Comparison of ENCODE assay signal across 9 mouse cellular contexts in the genomic region with DNA sequence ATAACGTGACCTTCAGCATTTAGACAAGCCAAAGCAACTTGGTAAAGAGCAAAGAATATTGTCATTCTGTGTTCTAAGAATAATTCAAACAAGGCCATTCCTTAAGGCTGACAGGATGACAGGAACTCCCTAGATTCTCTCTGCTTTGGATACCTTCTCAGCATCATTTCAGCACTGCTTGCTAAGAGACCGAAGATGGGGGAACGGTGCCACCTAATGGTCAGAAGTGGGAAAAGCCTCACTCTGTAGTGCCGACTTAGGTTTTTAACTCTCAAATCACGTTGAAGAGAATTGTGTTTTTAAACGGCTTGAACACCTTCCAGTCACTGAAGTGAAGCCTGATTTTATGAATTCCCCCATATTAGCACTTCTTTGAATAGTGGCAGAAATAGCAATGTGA.
DNase-seq lines count a peak whose midpoint lies in the region; ATAC-seq lines count a peak whose summit lies in the region.
"Had no signal": no experiment of that assay in that cellular context is flagged by ENCODE, and none has a peak within 500 bp of the region (broad histone marks: within the 10 kb centered on the region; RNA-seq: fewer than 3 reads in every experiment).

No protein-coding gene starts in this region.

- ATAC-seq in kidney, embryonic 14.5 days (ENCODE audit: low FRiP score, low TSS enrichment) = peak; percentile 77; the same call in 1 of the 2 replicates

- H3K9ac ChIP-seq in kidney, embryonic 14.5 days (ENCODE audit: low read depth, low read length) = no peak overlapping the region
- H3K9ac ChIP-seq: stomach, embryonic 15.5 days had no signal

- no peaks in the 10 kb centered on the region for H3K36me3 ChIP-seq in kidney, embryonic 14.5 days (ENCODE audit: control insufficient read depth, insufficient read depth, low read length)
- H3K36me3 ChIP-seq in limb, embryonic 10.5 days = no peaks in the 10 kb centered on the region
- H3K36me3 ChIP-seq: stomach, embryonic 15.5 days had no signal

- H3K27ac ChIP-seq in kidney, embryonic 14.5 days (ENCODE audit: low read depth, low read length) = no peak overlapping the region
- no peak overlapping the region for H3K27ac ChIP-seq in limb, embryonic 10.5 days
- H3K27ac ChIP-seq: stomach, embryonic 15.5 days had no signal

- DNase-seq in 3134 (ENCODE audit: extremely low read depth, insufficient read length, low spot score) = peak; percentile 19
- peak; percentile 60 for DNase-seq in R1 (ENCODE audit: low read depth, low spot score)
- peak; percentile 86 to 90 for DNase-seq in cerebellum, postnatal 25 days
- peak; percentile 83 to 91 for DNase-seq in frontal cortex, postnatal 36 days (ENCODE audit: low spot score in 2 of 2)
- DNase-seq in limb, embryonic 10.5 days (ENCODE audit: low spot score) = peak; percentile 75
- DNase-seq in neural tube, embryonic 10.5 days (ENCODE audit: extremely low spot score, low spot score) = peak; percentile 63
- DNase-seq in thymus, postnatal 25 days = peak; percentile 11

- H3K9me3 ChIP-seq in kidney, embryonic 14.5 days (ENCODE audit: control insufficient read depth, low read length) = no peaks in the 10 kb centered on the region
- no peaks in the 10 kb centered on the region for H3K9me3 ChIP-seq in limb, embryonic 10.5 days (replicated peaks)
- H3K9me3 ChIP-seq: stomach, embryonic 15.5 days had no signal

- H3K4me1 ChIP-seq in kidney, embryonic 14.5 days (ENCODE audit: control insufficient read depth, insufficient read depth, low read length) = no peaks in the 10 kb centered on the region
- no peaks in the 10 kb centered on the region for H3K4me1 ChIP-seq in limb, embryonic 10.5 days
- H3K4me1 ChIP-seq: stomach, embryonic 15.5 days had no signal

- no peak overlapping the region for H3K4me3 ChIP-seq in kidney, embryonic 14.5 days (ENCODE audit: low read length)
- no peak overlapping the region for H3K4me3 ChIP-seq in limb, embryonic 10.5 days
- H3K4me3 ChIP-seq: stomach, embryonic 15.5 days had no signal

- 13% methylated on average over 6 of the region's 6 CpGs for WGBS in kidney, embryonic 14.5 days
- 14% methylated on average over 6 of the region's 6 CpGs for WGBS in limb, embryonic 10.5 days

- H3K4me2 ChIP-seq in kidney, embryonic 14.5 days (replicated peaks; ENCODE audit: low read depth, low read length) = no peak overlapping the region
- H3K4me2 ChIP-seq: stomach, embryonic 15.5 days had no signal

- 0 out of 2 replicates have a peak, but pooled peaks cover 3% of the 10 kb centered on the region for H3K27me3 ChIP-seq in kidney, embryonic 14.5 days (ENCODE audit: control insufficient read depth, insufficient read depth, low read length)
- H3K27me3 ChIP-seq in limb, embryonic 10.5 days (ENCODE audit: low read depth, poor library complexity, severe bottlenecking) = peaks cover 11% of the 10 kb centered on the region; the same call in 1 of the 2 replicates
- H3K27me3 ChIP-seq: stomach, embryonic 15.5 days had no signal

Comparison
In these comparisons a context has a peak if more than half of its experiments do, and no peak if none do; other contexts are left out.
1. DNase-seq: peak in every context shown above with its lines; median percentile 88 in cerebellum, postnatal 25 days; 87 in frontal cortex, postnatal 36 days; 75 in limb, embryonic 10.5 days; 63 in neural tube, embryonic 10.5 days; 60 in R1; 19 in 3134; 11 in thymus, postnatal 25 days.